Mouse (Mus musculus) T-helper 17 cell (primary cell): Measurements from ENCODE around the gene Gpc3.
"Not testable (repeated sequence)": the region's sequence is repeated elsewhere in the genome, so short reads cannot be mapped to it uniquely, and the experiment has no call there.

Source experiments
- in situ Hi-C, 2 experiments: fragments of 300-600 bp; cut with MboI, MseI; formaldehyde crosslinking; loops; 1 replicate in 1 of 2; 2 replicates in 1 of 2; pipeline ENCODE4 v1.15.1; 2025; ENCODE audit warnings: high pct_unique_total_duplicates in 2 of 2

Gpc3 gene

DNA sequence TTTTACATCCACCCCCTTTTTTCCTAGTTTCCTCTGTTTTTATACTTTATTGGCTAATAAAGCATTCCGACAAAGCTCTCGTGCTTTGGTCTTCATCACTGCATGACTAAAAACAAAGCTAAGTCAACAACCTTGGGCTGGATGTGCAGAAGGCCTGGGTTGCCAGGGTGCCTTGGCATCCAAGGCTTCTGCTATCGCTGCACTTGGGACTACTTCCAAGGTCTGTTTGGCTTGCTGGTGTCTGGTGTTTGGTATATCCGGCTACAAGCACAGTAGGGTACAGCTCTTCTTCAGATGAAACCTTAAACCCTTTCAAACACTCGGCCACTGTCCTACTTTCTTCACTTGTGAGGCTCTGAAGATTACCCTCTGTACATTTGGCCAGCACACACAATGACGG, 325.8 kb downstream of the Gpc3 start:
- in situ Hi-C loops: no loop called here

DNA sequence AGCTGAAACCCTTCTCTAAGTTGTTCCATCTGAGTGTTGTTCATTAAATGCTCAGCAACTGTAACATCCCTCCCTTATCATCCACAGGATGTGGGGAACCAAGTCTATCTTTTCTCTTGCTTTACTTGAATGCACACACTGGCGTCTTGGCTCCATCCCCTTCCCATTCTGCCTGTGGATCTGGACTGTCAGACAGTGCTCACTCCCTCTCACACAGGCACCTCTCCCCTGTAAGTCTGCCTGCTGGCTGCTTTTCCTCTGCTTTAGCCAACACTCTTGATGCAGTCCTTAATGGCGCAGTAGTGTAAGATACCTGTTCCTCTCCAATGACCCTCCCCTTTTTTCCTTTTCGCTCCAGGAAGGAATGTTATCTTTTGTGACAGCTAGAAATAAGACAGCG, 331.7 kb downstream of the Gpc3 start:
- in situ Hi-C loops: no loop called here

DNA sequence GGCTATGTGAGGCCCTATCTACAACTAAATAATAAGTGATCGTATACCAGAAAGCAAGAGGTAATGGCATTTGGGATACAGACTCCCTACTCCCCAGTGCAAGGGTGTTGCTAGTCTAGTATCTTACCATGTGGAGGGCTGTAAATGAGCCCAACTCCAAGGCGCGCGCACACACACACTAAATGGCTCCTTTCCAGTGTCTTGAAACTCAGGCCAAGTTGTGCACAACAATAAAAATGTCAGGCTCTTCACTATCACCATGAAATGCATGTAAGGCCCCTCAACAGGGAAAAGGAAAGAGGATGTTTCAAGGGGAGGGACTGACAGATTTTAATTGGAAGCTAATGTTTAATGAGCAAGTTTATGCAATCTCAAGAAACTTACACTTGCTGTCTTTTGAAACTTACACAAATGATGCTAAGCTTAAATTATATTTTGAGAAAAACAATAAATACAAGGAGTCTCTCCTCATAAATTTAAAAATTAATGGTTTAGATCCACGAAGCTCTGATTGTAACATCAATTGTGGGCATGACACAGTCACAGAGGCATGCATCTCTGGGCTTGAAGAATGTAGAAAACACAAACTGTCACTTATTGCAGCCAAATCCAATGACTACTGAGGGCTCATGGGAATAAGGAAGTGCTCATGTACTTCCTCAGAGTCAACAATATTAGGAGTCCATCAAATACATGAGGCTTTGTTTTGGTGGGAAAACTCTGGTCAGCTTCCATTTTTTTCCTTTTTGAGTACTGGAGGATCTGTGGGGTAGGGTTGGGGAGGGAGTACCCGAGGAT, 332.4 kb downstream of the Gpc3 start:
- in situ Hi-C loops: no loop called here

DNA sequence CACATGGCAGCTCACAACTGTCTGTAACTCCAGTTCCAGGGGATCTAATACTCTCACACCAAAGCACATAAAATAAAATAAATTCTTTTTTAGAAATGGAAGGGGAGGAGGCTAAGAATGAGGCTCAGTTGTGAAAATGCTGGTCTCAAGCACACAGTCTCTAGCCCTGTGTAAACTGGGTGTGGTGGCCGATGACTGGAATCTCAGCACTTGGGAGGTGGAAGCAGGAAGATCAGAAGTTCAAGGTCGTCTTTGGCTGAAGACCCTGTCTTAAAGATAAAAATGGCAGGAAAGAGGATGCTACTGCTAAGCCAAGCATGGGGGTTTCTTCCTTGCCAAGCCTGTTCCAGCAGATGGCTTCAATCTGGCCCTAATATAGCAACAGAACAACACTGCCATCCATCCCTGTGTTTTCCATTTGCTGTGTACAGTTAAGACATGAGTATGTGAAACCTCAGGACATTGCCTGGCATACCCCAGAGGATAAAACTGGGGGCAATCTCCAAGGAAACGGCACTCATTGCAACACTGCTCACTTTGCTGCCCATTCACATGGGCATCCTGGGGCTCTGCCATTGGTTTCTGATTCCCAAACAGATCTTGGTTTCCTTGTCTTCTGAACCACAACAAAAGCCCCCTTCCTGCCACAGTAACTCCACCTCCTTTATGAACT, 334.9 kb downstream of the Gpc3 start:
- in situ Hi-C loops: loop anchor here in 1 of 2 experiments (10.0 kb wide), 1 partner anchor 624 kb away; no protein-coding TSS in a partner anchor

DNA sequence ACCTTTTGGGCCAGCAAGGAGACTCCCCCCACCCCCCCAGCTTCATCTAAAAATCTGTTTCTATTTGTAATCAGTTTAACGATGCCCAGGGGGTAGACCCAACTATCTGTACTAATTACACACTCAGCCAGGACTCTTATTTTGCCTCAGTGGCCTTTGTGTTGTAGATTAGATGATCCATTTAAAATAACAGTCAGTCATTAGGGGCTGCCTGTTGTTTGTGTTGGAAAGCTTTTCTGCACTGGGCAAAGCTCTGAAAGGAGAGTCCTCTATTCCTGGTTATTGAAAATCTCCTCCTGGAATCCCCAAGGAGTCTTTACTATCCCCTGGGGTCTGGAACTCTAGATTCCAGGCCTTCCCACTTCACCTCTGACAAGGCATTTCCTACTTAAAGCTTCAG, 336.2 kb downstream of the Gpc3 start:
- in situ Hi-C loops: loop anchor here in 1 of 2 experiments (10.0 kb wide), 1 partner anchor 623 kb away; no protein-coding TSS in a partner anchor

DNA sequence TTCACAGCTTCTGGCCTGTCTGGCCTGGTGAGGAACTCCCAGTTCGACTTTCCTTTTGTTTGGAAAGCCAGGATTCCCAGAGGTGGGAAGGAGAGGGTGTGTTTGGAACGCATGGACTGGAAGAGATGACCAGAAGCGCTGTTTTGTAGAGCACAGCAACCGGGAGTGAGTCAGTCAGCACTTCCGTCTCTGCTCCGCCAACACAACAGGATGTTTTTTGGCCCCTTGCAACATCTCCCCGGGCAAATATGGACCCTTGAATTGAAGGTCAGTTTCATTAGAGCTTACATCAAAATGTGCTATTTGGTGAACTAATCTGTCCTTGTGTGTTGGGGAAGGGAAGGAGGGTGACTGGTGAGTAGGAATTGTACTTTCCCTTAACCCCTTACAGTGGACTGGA, 340.7 kb downstream of the Gpc3 start:
- in situ Hi-C loops: loop anchor here in 1 of 2 experiments (10.0 kb wide), 1 partner anchor 618 kb away; no protein-coding TSS in a partner anchor

DNA sequence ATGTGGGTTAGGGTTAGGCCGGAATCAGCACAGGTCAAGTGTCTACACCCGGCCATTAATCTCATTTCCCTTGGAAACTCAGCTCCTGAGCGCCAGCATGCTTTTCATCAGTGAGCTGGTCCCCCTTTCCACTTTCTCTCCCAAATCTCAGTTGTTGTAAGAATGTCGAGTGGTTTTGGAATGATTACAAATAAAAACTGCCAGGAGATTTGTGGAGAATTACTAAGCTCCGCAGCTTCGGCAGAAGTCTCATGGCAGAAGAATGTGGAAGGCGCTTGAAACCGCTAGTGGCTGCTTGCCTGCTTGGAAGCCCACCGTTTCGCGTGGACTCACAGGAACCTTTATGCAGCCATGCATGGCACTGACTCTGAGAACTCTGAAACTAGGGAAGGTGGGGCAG, 351.8 kb downstream of the Gpc3 start:
- in situ Hi-C loops: no loop called here

DNA sequence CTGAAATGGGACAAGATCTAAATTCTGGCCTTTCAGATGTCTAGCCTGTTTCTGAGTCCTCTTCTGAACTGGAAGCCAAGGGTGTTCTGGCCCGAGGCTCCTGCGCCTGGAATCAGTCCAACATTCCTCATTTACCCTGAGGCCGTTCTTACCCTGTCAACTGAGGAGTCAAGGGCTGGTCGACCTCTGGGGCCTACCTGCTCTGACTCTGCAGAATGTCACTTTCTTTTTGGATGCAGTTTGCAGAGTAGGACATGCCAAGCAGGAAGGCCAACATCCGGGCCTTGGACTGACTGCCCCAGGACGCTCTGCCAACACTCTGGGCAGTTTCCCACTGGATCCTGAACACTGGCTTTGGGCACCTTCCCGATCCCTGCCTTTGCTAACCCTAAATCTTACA, 352.2 kb downstream of the Gpc3 start:
- in situ Hi-C loops: no loop called here

DNA sequence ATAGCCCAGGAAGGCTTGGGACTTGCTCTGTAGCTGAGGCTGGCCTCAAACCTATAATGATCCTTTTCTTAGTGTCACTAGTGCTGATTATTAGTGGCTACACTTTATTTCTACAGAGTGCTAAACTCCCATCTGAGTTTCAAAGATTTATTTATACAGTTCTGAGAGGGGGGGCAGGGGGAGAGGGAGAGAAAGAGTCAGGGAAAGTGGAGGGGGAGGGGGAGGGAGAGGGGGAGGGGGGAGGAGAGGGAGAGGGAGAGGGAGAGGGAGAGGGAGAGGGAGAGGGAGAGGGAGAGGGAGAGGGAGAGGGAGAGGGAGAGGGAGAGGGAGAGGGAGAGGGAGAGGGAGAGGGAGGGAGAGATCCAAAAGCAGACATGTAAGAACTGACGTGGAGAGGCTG, 354.0 kb downstream of the Gpc3 start:
- in situ Hi-C loops: not testable (repeated sequence)

DNA sequence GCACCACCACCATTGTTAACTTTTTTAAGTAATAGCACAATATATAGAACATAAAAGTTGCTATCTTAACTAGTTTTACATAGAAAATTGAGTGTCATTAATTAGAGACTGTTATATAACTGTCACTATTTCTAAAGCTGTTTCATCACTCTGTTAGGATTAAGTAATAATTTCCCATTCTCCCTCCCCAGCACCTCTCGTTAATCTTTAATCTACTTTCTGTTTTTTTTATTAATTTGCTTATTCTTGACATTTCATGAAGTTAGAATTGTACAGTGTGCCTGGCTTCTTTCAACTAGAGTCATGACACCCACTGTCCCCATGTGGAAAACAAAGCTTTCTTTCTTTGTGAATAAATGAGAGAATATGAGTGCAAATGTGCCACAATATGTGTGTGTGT, 359.2 kb downstream of the Gpc3 start:
- in situ Hi-C loops: no loop called here

DNA sequence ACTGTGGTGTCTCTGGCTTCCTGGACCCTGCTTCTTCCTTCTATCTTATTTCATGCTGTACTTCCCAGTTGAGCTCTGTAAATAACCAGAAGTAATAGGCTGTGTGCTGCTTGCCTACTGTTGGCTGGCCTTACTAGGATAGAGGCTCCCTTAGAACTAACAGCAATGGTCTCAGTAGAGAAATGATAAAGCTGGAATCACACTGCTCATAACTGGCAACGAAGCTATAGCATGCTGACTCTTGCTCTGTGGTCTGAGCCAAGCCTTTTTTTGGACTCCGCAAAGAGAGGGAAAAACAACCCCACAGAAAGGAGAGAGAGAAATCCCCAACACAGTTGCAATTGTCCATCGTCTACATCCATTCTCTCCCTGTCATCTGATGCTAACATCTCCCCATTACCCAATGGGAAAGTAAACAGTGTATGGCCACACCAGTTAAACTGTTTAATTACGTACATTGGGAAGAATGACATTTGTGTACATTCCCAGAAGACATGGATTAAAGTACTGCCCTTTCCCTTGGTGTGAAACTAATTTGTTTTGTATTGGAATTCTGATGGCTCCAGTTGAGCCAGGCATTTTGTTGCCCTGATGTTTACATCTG, 368.0 kb downstream of the Gpc3 start:
- in situ Hi-C loops: no loop called here

DNA sequence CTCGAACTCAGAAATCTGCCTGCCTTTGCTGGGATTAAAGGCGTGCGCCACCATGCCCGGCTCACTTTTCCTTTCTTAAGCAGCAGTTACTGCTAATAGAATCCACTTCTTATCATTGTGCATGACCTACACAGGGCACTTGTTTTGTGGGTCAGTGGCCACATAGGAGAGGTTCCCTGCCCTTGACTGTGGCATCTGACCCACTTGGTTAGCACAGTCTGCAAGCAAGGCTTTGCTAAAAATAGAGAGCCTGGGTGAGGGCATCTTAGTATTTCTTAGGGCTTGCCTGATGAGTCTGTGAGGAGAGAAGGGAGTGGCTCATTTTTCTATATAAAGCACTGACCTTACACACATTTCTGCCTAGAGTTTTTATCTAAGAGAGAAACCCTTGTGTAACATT, 376.3 kb downstream of the Gpc3 start:
- in situ Hi-C loops: no loop called here

DNA sequence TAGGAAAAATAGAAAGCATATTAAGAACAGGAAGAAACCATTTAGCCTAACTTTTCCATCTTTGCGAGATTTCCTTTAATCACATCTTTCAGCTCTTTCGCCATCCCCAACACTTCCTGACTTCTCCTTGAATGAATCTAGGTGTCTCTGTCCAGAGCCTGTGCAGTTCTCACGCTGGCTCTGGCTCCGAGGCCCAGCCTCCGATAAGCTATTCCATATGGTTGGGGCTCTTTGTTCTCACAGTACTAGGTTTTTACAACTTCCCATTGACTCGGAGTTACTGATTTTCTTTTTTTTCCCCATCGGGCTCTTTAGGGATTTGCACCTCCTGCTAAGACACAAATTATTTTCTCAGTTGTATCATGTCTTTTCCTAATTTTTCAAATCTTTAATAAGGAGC, 381.8 kb downstream of the Gpc3 start:
- in situ Hi-C loops: no loop called here

DNA sequence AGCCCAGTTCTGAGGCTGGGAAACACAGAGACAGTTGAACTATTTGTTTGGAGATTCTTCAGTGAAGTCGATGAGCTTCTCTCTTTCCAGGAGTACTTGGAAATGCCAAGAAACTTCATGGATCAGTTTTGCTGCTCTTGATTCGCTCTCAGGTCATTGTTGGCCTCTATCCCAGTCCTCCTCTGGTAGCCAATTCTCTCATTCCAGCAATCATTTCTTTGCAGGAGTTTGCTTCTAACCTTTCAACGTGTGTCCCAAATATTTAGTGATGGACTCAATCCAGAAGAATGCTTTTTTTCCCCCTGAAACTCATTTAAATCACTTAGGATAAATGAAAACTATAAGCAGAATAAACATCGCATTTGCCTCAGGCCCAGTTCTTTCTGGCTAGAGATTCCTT, 383.0 kb downstream of the Gpc3 start:
- in situ Hi-C loops: no loop called here
